Mouse (Mus musculus) heart, adult 2 months (tissue): ENCODE measurements around the gene Plekhh3.

Source experiments
- CTCF ChIP-seq: fragments of 200-600 bp; IDR thresholded peaks from 2 replicates; pipeline ENCODE4 v1.8.1; 2022; ENCODE audit warnings: antibody characterized with exemption, mild to moderate bottlenecking, moderate library complexity
- EP300 ChIP-seq: fragments of 200-500 bp; IDR thresholded peaks from 2 replicates; pipeline ENCODE4 v1.6.1; 2011; ENCODE audit warnings: low read depth, low read length, control low read depth; ENCODE audit not compliant: insufficient read depth
- POLR2A ChIP-seq: fragments of 200-500 bp; IDR thresholded peaks from 2 replicates; pipeline ENCODE4 v1.6.1; 2011; ENCODE audit warnings: mild to moderate bottlenecking, low read depth, low read length, control low read depth; ENCODE audit not compliant: insufficient read depth

DNA sequence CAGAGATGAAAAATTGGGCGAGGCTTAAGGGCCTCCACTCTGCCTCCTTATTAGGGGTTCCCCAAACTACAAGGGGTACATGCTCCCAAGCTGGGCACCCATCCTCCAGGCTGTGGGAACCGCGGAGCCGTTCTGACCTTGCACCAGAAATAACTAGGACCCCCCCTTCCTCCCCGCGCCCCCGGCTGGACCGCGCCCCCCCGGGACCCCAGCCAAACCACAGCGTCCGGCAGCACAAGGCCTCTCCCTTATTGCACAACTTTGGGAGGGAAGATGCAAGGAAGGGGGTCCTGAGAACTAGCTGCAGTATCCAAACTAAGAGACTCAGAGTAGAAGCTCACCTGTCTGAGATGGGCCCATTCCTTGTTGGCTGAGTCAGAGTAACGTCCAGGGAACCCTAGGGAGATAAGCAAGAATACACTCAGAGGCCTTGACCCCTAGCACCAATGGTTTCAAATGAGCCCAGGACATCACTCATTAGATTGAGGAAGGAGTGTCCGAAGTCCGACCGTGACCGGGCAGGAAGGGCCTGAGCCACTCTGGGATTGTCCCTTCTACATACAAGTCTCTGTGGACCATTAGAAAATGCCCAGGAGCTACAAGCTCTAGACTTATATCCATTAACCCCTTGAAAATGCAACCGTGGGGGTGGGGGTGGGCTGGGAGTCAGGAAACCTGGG is 2.7 kb downstream of the Plekhh3 start:
- TF ChIP-seq EP300 = no peak
- TF ChIP-seq CTCF = no peak
- TF ChIP-seq POLR2A = 0 out of 2 replicates have a peak, but pooled peaks have one; percentile 22
